Mouse (Mus musculus) cortical plate, adult 2 months (tissue): ENCODE measurements around the gene Dis3l. TPM values are rescaled to one million over a fixed set of nuclear protein-coding genes. Genes with fewer than 3 reads are reported as not detected.

Experiments used
- H3K27ac ChIP-seq: fragments of 200-500 bp; 2 replicates; pipeline ENCODE4 v1.5.1; 2012; ENCODE audit warnings: low read length, control low read depth, inconsistent platforms; ENCODE audit not compliant: insufficient read depth
- H3K4me1 ChIP-seq: fragments of 200-500 bp; 2 replicates; pipeline ENCODE4 v1.6.1; 2011; ENCODE audit warnings: low read length; ENCODE audit not compliant: control insufficient read depth, insufficient read depth
- H3K4me3 ChIP-seq: fragments of 200-500 bp; 2 replicates; pipeline ENCODE4 v1.5.1; 2011; ENCODE audit warnings: mild to moderate bottlenecking, low read length, control low read depth; ENCODE audit not compliant: insufficient read depth
- CTCF ChIP-seq: fragments of 200-500 bp; IDR thresholded peaks from 2 replicates; pipeline ENCODE4 v1.5.1; 2011; ENCODE audit warnings: mild to moderate bottlenecking, control low read depth, low read length; ENCODE audit not compliant: insufficient read depth; ENCODE audit errors: extremely low read depth
- POLR2A ChIP-seq: fragments of 200-500 bp; IDR thresholded peaks from 2 replicates; pipeline ENCODE4 v1.6.1; 2011; ENCODE audit warnings: mild to moderate bottlenecking, low read length, control low read depth; ENCODE audit not compliant: insufficient read depth; ENCODE audit errors: extremely low read depth
- polyA plus RNA-seq: library from polyadenylated mRNA; depleted of rRNA; stranded (reverse); fragments of >200 nt; gene quantifications from 2 replicates; pipeline ENCODE4 v1.2.3, GENCODE M21; 2012; rRNA removed

Gene Dis3l
- polyA plus RNA-seq, 1 experiment: 25.4 TPM

DNA sequence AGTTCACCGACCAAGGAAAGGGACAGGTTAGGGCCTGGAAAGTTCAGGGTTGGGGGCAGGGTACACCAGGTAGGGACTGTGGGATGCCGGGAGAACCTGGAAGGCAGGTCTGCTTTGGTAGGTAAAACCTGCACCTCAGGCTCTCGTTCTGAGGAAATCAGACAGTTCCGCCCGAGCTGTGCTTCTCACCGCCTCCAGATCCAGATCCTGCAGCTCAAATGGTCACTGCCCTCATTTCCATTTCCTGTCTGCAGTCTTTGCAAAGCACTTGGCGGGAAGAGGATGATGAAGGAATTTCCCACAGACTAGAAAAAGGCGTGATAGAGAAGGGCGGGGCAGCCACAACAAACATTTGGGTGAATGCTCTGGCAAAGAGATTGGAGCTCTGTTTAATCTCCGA, 72.9 kb downstream of the Dis3l start:
- Histone ChIP-seq H3K4me1 (no peaks in the 10 kb centered on the region), H3K27ac (no peak overlapping the region), H3K4me3 (no peak overlapping the region)
- TF ChIP-seq CTCF (no peak), POLR2A (no peak)

DNA sequence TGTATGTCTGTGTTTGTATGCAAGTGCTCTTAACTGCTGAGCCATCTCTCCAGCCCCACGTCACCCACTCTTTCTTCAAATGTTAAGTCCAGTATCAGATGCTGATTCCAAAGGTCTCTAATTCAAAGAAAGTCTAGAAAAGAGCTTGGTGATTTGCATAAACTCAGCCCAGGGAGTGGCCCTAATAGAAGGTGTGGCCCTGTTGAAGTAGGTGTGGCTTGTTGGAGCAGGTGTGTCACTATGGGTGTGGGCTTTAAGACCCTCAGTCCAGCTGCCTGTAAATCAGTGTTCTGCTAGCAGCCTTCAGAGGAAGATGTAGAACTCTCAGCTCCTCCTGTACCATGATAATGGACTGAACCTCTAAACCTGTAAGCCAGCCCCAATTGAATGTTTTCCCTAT, 73.9 kb downstream of the Dis3l start:
- no peak overlapping the region for H3K27ac ChIP-seq
- TF ChIP-seq POLR2A: no peak
- no peak for TF ChIP-seq CTCF
- no peak overlapping the region for H3K4me3 ChIP-seq
- H3K4me1 ChIP-seq: no peaks in the 10 kb centered on the region

DNA sequence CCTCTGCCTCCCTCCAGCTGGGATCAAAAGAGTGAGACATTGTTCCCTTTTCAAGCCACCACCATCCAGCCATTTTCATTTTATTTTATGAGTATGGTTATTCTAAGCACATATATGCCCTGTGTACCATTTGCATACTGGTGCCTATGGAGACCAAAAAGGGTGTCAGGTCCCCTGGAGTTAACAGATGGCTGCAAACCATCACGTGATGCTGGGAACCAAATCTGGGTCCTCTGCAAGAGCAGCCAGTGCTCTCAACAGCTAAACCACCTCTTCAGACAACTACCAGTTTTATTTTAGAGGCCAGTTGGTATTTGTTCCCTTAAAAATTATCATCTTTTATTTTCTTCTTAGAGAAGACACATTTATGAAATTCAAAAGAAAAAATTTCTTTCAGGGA, 76.3 kb downstream of the Dis3l start:
- no peak overlapping the region for H3K4me3 ChIP-seq
- TF ChIP-seq CTCF: no peak
- TF ChIP-seq POLR2A: no peak

DNA sequence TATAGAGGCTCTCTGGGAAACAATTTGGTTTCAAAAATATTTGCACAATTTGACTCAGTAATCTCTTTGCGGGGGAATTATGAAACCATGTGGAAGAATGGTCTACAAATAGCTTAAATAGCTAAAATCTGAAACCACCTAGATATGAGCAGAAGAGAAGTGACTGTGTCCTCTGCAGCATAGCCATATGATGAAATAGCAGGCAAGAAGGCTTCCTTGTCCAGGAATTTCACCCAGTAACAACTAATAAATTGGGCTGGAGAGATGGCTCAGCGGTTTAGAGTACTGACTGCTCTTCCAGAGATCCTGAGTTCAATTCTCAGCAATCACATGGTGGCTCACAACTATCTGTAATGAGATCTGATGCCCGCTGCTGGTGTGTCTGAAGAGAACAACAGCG, 80.1 kb downstream of the Dis3l start:
- Histone ChIP-seq H3K4me3 (no peak overlapping the region), H3K27ac (no peak overlapping the region), H3K4me1 (no peaks in the 10 kb centered on the region)
- TF ChIP-seq CTCF (no peak), POLR2A (no peak)

More for the DNA sequence above, 76.3 kb downstream of the Dis3l start:
- no peaks in the 10 kb centered on the region for H3K4me1 ChIP-seq
- no peak overlapping the region for H3K27ac ChIP-seq

DNA sequence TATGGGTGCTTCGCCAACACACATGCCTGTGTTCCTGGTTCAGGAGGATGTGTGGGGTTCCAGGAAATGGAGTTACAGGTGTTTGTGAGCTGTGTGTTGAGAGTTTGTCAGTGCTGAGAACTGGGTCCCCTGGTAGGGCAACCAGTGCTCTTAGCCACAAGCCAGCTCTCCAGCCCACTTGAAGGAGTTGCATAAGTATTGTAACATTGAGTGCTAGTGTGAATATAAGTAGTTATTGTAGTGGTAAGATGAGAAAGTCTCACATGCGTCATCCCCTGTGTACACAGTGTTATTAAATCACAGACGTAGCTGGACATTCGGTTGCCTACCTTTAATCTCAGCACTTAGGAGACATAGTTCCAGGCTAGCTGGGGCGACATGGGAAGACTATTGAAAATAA, 81.2 kb downstream of the Dis3l start:
- no peak overlapping the region for H3K4me3 ChIP-seq
- TF ChIP-seq POLR2A: no peak
- no peak for TF ChIP-seq CTCF

More for the DNA sequence above, 81.2 kb downstream of the Dis3l start:
- Histone ChIP-seq H3K4me1 (no peaks in the 10 kb centered on the region), H3K27ac (no peak overlapping the region)

Other genes starting within 250 kb of the Dis3l start
- gene Lctl, start 224.1 kb downstream of the Dis3l start, polyA plus RNA-seq: 0.25 and 0.36 TPM in 2 replicates
- gene Zwilch, start 168.2 kb downstream of the Dis3l start, polyA plus RNA-seq: 5.4 and 6.5 TPM in 2 replicates
- gene Rpl4, start 167.9 kb downstream of the Dis3l start, polyA plus RNA-seq: 578 and 595 TPM in 2 replicates
- 33.2 and 34.1 TPM in 2 replicates for gene Snapc5, start 162.0 kb downstream of the Dis3l start, polyA plus RNA-seq
- gene Uchl4, start 106.1 kb downstream of the Dis3l start, polyA plus RNA-seq: 0.08 and 0.28 TPM in 2 replicates
- 172 and 175 TPM in 2 replicates for gene Map2k1, start 87.7 kb downstream of the Dis3l start, polyA plus RNA-seq
- gene Tipin, start 59.7 kb downstream of the Dis3l start, polyA plus RNA-seq: 31.0 and 33.9 TPM in 2 replicates
- gene Megf11, start 44.3 kb upstream of the Dis3l start, polyA plus RNA-seq: 6.0 and 6.2 TPM in 2 replicates